Mouse (Mus musculus) heart, postnatal 0 days (tissue): ENCODE measurements at regions not wholly inside any gene's neighbourhood (a gene's known extent, or its start where the extent isn't known, plus 50 kb on each side); places are given as distances from the start of the nearest gene placed in this dataset.
A peak's percentile ranks its signal among the peaks of the same experiment; 100 is the strongest.

Experiments
- ATAC-seq: fragments of 200-750 bp; cut with Nextera tagmentation; 2 replicates; pipeline ENCODE4 v1.8.0; 2017; ENCODE audit warnings: low read depth, moderate number of reproducible peaks, moderate library complexity; ENCODE audit not compliant: insufficient read depth
- DNase-seq: peaks from one replicate; pipeline ENCODE4 v3.0.0-alpha.2; 2016; ENCODE audit warnings: low spot score
- H3K27ac ChIP-seq: fragments of 300-500 bp; sonication (generic); 2 replicates; pipeline ENCODE4 v1.5.1; 2014; ENCODE audit warnings: low read depth, mild to moderate bottlenecking
- H3K27me3 ChIP-seq: fragments of 300-500 bp; sonication (generic); 2 replicates; pipeline ENCODE4 v1.6.1; 2014; ENCODE audit warnings: low read length, mixed read lengths; ENCODE audit not compliant: control insufficient read depth, insufficient read depth
- H3K36me3 ChIP-seq: fragments of 300-500 bp; sonication (generic); replicated peaks from 2 replicates; pipeline ENCODE4 v1.6.1; 2014; ENCODE audit warnings: low read length, mixed read lengths; ENCODE audit not compliant: control insufficient read depth, insufficient read depth
- H3K4me1 ChIP-seq: fragments of 300-500 bp; sonication (generic); 2 replicates; pipeline ENCODE4 v1.6.1; 2014; ENCODE audit warnings: antibody characterized with exemption; ENCODE audit not compliant: control insufficient read depth, insufficient read depth
- H3K4me2 ChIP-seq: fragments of 300-500 bp; sonication (generic); 2 replicates; pipeline ENCODE4 v1.6.1; 2014; ENCODE audit warnings: low read depth, mild to moderate bottlenecking, low read length, moderate library complexity
- H3K4me3 ChIP-seq: fragments of 300-500 bp; sonication (generic); 2 replicates; pipeline ENCODE4 v1.5.1; 2014; ENCODE audit warnings: low read depth, low read length
- H3K9ac ChIP-seq: fragments of 300-500 bp; sonication (generic); replicated peaks from 2 replicates; pipeline ENCODE4 v1.6.1; 2014; ENCODE audit warnings: low read depth, low read length, mixed read lengths
- H3K9me3 ChIP-seq: fragments of 300-500 bp; sonication (generic); replicated peaks from 2 replicates; pipeline ENCODE4 v1.6.1; 2016; ENCODE audit warnings: low read length; ENCODE audit not compliant: control insufficient read depth
- CTCF ChIP-seq: IDR thresholded peaks from 2 replicates; pipeline ENCODE4 v1.5.1; 2016; ENCODE audit warnings: antibody characterized with exemption, control low read depth, low read depth
- EP300 ChIP-seq: IDR thresholded peaks from 2 replicates; pipeline ENCODE4 v1.6.1; 2016; ENCODE audit warnings: antibody characterized with exemption, low read depth
- WGBS: fragments of 180-500 bp; shearing (Covaris S2); extraction: QIAGEN DNeasy Blood & Tissue Kit; methylation state at CpG from one replicate; pipeline ENCODE4 v1.1.7; 2014; 5-methylcytosine and 5-hydroxymethylcytosine counted together

GRCm38 (mm10) chr2:171677128-171677527 is 366.1 kb downstream of the Cbln4 start:
- Histone ChIP-seq H3K27ac (no peak overlapping the region), H3K4me3 (no peak overlapping the region), H3K4me1 (no peaks in the 10 kb centered on the region), H3K27me3 (no peaks in the 10 kb centered on the region), H3K4me2 (no peak overlapping the region), H3K9ac (no peak overlapping the region), H3K36me3 (no peaks in the 10 kb centered on the region), H3K9me3 (0 out of 2 replicates have a peak, but pooled peaks cover 8% of the 10 kb centered on the region)
- 69% methylated on average over 7 of the region's 7 CpGs for WGBS
- ATAC-seq (no peak), DNase-seq (no peak)
- TF ChIP-seq EP300: no peak
- no peak for TF ChIP-seq CTCF

- Histone ChIP-seq H3K9ac (no peak overlapping the region), H3K9me3 (0 out of 2 replicates have a peak, but pooled peaks cover 8% of the 10 kb centered on the region), H3K4me3 (no peak overlapping the region), H3K36me3 (no peaks in the 10 kb centered on the region), H3K27ac (no peak overlapping the region), H3K27me3 (no peaks in the 10 kb centered on the region), H3K4me1 (no peaks in the 10 kb centered on the region), H3K4me2 (no peak overlapping the region)
- ATAC-seq (peak; percentile 60; the same call in 1 of the 2 replicates), DNase-seq (peak; percentile 19)
- no peak for TF ChIP-seq EP300
- no peak for TF ChIP-seq CTCF
- WGBS: 41% methylated on average over 8 of the region's 8 CpGs
Measured at GRCm38 (mm10) chr2:171676083-171676482, 367.2 kb downstream of the Cbln4 start.

GRCm38 (mm10) chr2:171675411-171675810 is 367.9 kb downstream of the Cbln4 start:
- WGBS: 56% methylated on average over 2 of the region's 2 CpGs
- Histone ChIP-seq H3K27ac (0 out of 2 replicates have a peak overlapping the region, but pooled peaks have one; percentile 20), H3K9me3 (0 out of 2 replicates have a peak, but pooled peaks cover 8% of the 10 kb centered on the region), H3K4me2 (no peak overlapping the region), H3K4me3 (no peak overlapping the region), H3K36me3 (no peaks in the 10 kb centered on the region), H3K9ac (no peak overlapping the region), H3K4me1 (no peaks in the 10 kb centered on the region), H3K27me3 (no peaks in the 10 kb centered on the region)
- DNase-seq (no peak), ATAC-seq (no peak)
- no peak for TF ChIP-seq CTCF
- no peak for TF ChIP-seq EP300

- WGBS: 64% methylated on average over 8 of the region's 8 CpGs
- ATAC-seq: no peak
- H3K4me1 ChIP-seq: no peaks in the 10 kb centered on the region
- H3K9me3 ChIP-seq: 0 out of 2 replicates have a peak, but pooled peaks cover 8% of the 10 kb centered on the region
- H3K4me3 ChIP-seq: no peak overlapping the region
- no peak overlapping the region for H3K4me2 ChIP-seq
- no peak overlapping the region for H3K9ac ChIP-seq
- TF ChIP-seq EP300 (no peak), CTCF (no peak)
- no peaks in the 10 kb centered on the region for H3K36me3 ChIP-seq
- H3K27ac ChIP-seq: no peak overlapping the region
- no peak for DNase-seq
- H3K27me3 ChIP-seq: no peaks in the 10 kb centered on the region
Measured at GRCm38 (mm10) chr2:171670945-171671547, 372.2 kb downstream of the Cbln4 start.

GRCm38 (mm10) chr2:171668791-171669645 is 374.2 kb downstream of the Cbln4 start:
- no peak for DNase-seq
- 24% methylated on average over 4 of the region's 4 CpGs for WGBS
- H3K9ac ChIP-seq: no peak overlapping the region
- H3K4me1 ChIP-seq: no peaks in the 10 kb centered on the region
- no peaks in the 10 kb centered on the region for H3K27me3 ChIP-seq
- 0 out of 2 replicates have a peak, but pooled peaks cover 8% of the 10 kb centered on the region for H3K9me3 ChIP-seq
- no peak overlapping the region for H3K27ac ChIP-seq
- TF ChIP-seq EP300 (no peak), CTCF (no peak)
- no peak overlapping the region for H3K4me2 ChIP-seq
- H3K4me3 ChIP-seq: no peak overlapping the region
- H3K36me3 ChIP-seq: no peaks in the 10 kb centered on the region
- no peak for ATAC-seq
